Mouse (Mus musculus): ENCODE results near the gene Slf2.
A peak's percentile ranks its signal among the peaks of the same experiment; 100 is the strongest.

Slf2 gene

GRCm38 (mm10) chr19:45012636-45013035, 81.7 kb downstream of the Slf2 start:
- DNase-seq (ENCODE audit: low spot score) = no peak

GRCm38 (mm10) chr19:45013581-45014225, 82.8 kb downstream of the Slf2 start:
- no peak for DNase-seq (ENCODE audit: low spot score)

- no peak for DNase-seq (ENCODE audit: low spot score)
Measured at GRCm38 (mm10) chr19:45014335-45014971, 83.5 kb downstream of the Slf2 start, which contains the start of gene Lzts2. Lzts2 (plus strand) TSS chr19:45014414.

DNA sequence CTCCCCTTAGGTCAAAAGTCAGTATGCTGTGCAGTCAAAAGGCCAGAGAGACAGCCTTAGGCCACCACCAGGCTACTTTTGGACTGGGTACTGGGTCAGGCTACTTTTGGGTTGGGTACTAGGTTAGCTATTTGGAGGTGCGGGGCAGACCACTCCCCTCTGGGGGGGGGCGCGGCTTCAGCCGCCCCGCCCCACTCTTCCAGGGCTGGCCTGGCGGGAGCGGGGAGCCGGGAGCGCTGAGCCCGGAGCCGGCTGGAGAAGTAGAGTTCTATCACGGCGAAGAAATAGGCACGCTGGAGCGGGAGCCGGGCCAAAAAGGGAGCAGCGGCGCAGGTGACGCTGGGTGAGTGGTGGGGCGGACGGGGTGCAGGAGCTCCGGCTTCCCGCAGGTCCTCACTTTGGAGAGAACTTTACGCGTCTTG, 84.0 kb downstream of the Slf2 start:
- peak; percentile 62 for DNase-seq (ENCODE audit: low spot score)

DNA sequence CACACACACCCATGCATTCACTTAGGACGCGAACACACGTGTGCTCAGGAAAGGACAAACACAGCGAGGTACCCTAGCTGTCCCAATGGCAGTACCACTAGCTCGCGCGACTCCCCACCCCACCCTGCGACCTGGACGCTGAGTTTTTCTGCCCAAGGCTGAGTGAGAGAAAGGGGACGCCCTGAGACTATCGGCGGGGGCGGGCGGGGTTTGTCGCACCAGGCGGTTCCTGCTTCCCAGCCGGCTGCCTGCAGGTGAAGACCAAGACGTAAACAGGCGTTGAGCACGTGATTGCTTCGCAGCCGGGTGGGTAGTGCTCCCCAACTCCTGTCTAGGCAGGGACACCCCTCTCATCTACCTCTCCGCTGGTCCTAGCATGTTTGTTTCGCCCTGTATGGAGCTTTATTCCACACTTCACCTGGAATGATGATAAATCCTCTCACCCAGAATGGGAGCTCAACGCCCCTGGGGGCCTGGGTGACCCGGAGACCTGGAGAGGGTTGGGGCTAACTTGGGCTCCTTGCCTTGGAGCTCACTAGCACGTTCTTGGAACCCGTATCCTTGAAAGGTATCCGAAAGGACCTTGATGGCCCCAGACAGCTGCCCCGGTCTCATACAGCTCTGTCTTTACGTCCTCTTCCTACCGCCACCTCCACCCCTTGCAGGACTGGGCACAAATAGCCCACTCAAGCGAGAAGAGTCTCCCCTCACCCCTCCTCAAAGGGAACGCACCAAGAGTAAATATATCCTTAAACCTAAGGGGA, 84.7 kb downstream of the Slf2 start:
- DNase-seq (ENCODE audit: low spot score) = no peak

GRCm38 (mm10) chr19:45016341-45017215, 85.6 kb downstream of the Slf2 start:
- peak; percentile 71 for DNase-seq (ENCODE audit: low spot score)

GRCm38 (mm10) chr19:45017216-45017771, 86.3 kb downstream of the Slf2 start:
- DNase-seq (ENCODE audit: low spot score) = peak; percentile 82

GRCm38 (mm10) chr19:45017909-45018308, 87.0 kb downstream of the Slf2 start:
- DNase-seq (ENCODE audit: low spot score) = peak; percentile 90

- DNase-seq (ENCODE audit: low spot score) = no peak
Measured at GRCm38 (mm10) chr19:45018351-45018831, 87.4 kb downstream of the Slf2 start.

- no peak for DNase-seq (ENCODE audit: low spot score)
Measured at GRCm38 (mm10) chr19:45020348-45020747, 89.4 kb downstream of the Slf2 start.

- no peak for DNase-seq (ENCODE audit: low spot score)
Measured at GRCm38 (mm10) chr19:45021362-45021761, 90.4 kb downstream of the Slf2 start.

DNA sequence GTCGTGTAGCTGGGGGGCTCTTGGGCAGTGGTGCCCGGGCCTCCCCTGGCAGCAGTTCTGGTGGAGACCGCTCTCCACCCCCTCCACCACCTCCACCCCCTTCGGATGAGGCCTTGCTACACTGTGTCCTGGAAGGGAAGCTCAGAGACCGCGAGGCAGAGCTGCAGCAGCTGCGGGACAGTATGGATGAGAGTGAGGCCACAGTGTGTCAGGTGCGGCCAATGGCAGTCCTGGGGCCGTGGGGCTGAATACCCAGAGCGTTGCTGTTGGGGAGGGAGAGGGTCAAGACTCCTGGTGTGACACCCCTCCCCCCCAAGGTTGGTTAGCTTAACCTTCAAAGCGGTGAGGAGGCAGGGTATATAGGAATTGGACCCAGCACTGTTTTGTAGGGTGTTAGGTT, 93.0 kb downstream of the Slf2 start:
- no peak for DNase-seq (ENCODE audit: low spot score)

DNA sequence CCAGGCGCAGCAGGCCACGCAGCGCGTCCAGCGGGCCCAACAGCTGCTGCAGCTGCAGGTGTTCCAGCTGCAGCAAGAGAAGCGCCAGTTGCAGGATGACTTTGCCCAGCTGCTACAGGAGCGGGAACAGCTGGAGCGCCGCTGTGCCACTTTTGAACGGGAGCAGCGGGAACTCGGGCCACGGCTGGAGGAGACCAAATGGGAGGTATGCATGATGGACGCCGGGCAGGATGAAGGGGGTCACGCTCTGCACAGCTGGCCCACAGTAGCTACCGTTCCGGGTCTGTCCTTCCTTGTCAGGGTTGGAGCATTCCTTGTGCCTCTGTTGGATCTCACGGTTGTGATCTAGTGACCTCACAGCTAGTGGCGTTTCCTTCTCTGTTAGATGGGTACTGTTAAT, 93.8 kb downstream of the Slf2 start:
- DNase-seq (ENCODE audit: low spot score) = no peak

DNA sequence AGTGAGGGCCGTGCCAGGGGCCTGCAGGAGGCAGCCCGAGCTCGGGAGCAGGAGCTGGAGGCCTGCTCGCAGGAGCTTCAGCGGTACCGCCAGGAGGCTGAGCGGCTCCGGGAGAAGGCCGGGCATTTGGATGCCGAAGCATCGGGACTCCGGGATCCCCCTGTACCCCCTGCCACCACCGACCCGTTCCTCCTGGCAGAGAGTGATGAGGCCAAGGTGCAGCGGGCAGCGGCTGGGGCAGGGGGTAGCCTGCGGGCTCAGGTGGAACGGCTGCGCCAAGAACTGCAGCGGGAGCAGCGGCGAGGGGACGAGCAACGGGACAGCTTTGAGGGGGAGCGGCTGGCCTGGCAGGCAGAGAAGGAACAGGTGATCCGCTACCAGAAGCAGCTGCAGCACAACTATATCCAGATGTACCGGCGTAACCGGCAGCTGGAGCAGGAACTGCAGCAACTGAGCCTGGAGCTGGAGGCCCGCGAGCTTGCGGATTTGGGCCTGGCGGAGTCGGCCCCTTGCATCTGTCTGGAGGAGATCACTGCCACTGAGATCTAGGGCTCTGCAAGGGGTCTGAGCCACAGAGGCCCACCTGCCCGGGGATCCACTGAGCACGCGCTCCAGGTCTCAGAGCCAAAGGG, 95.1 kb downstream of the Slf2 start:
- DNase-seq (ENCODE audit: low spot score) = no peak

GRCm38 (mm10) chr19:45026958-45027670, 96.2 kb downstream of the Slf2 start:
- DNase-seq (ENCODE audit: low spot score) = no peak

- DNase-seq (ENCODE audit: low spot score) = no peak
Measured at GRCm38 (mm10) chr19:45027848-45028247, 96.9 kb downstream of the Slf2 start.

- no peak for DNase-seq (ENCODE audit: low spot score)
Measured at GRCm38 (mm10) chr19:45028746-45029145, 97.8 kb downstream of the Slf2 start.

GRCm38 (mm10) chr19:45029571-45029970, 98.6 kb downstream of the Slf2 start:
- no peak for DNase-seq (ENCODE audit: low spot score)

DNA sequence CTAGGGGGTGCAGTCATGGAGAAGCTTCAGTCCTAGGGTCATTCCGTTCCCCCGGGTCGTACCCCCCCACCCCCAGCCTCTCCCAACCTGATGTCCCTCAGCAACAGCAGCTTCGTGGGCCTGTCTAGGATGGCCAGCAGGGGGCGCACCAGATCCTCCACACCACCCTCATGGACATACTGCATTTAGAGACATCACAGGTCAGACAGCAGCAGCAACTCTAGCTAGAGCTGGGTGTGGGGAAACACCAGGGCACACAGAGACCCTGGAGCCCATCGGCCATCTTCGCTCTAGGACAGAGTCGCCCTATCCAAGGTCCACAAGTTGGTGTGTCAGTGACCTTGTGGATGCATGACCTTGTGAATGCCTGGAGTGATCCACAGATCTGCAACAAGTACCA, 99.2 kb downstream of the Slf2 start:
- DNase-seq (ENCODE audit: low spot score) = peak; percentile 58

All from ovary, postnatal 14 days (tissue).